Mouse (Mus musculus) induced T-regulatory cell, adult 2 months (primary cell): ENCODE data around the gene Rap2c.

ENCODE experiments used
- DNase-seq: peaks from one replicate; pipeline ENCODE4 v3.0.0-alpha.2; 2012; ENCODE audit warnings: low read depth

Rap2c gene

DNA sequence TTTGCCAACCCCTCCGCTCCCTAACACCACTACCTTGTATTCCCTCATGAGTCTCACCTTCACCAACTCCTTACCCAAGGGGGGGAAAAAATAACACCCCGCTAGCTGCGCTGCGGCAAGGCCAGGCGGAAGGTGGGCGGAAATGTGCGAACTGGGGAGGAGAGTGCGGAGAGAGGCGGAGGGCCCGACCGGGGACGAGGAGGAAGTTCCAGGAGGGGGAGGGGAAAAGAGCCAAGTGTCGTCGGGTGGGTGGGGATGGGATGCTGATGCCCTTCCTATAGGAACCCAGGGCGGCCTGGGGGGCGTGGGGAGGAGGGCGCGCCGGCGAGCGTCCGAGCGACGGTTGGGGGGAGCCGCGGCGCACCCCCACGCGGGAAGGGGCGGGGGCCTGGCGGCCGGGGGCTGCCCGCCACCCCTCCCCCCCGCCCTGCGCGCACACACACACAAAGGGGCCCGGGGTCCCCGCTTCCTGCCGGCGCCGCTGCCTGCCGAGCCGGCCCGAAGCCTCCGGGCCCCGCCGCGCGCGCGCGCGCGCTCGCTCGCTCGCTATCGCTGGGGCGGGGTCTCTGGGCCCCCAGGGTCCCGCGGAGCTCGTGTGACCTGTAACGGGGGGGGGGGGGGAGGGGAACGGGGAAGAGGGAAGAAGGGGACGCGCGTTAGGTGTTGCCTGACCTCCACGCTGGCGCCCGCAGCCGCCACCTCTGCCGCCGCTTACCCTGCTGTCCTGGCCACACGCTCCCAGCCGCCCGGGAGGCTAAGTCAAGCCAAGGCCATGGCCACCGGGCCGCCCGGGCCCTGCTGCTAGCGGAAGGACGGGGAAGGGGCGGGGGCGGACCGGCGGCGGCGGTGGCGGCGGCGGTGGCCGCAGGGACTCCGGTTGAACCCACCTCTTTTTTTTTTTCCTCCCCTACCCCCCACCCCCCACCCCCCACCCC, at the start of gene Rap2c:
Gene Rap2c (minus strand): TSS at position 168 of the 935 bp plus-strand sequence.
- DNase-seq = peak; percentile 89

DNA sequence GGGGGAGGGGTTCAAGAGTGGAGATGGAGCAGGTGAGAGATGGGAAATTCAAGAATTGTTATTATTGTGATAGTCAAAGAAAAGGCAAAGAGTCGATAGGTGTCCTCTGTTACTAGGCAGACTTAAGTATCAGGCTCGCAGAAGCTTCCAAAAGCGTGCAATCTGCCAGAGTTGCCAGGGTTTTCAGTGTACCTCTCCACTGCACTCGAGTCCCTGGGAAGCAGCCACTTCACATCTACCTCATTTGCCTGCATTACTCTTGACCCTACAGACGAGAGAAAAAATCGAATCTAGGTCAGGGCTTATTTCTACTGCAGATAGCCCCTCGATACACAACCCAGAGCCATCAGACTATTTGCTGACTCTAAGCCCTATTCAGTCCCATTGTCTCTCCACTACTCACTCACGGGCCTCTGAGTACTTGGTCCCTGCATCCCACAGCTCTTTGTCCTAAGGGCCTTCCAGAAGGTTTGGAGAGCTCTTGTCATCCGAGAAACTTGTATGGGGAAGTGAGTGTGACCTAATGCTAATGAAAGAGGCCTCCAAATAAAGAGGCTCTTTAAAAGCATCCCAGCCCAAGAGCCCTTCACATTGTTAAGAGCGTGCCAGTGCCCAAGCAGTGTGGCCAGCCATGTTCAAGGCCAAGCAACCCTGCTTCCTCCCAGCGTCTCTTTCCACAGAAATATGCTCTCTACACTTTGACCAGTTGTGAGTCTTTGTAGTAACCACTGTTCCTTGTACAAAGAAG, 48.9 kb upstream of the Rap2c start:
- no peak for DNase-seq

DNA sequence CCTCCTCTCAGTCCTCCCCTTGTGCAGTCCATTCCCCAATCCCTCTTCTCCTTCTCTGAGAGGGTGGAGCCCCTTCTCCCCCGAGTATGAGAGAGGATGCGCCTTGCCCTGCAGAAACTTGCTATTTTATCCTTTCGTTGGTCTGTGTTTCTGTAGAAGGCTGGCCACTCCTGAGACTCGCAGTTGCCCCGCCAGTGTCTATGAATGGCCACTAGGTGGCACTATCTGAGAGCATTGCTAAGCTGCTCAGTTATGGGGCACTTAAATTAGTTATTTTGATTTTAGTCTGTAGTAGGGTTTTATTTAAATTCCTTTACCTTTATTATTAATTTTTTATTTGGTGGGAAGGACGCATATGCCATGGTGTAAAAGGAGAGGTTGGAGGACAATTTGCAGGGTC, 48.0 kb upstream of the Rap2c start:
- peak; percentile 67 for DNase-seq

DNA sequence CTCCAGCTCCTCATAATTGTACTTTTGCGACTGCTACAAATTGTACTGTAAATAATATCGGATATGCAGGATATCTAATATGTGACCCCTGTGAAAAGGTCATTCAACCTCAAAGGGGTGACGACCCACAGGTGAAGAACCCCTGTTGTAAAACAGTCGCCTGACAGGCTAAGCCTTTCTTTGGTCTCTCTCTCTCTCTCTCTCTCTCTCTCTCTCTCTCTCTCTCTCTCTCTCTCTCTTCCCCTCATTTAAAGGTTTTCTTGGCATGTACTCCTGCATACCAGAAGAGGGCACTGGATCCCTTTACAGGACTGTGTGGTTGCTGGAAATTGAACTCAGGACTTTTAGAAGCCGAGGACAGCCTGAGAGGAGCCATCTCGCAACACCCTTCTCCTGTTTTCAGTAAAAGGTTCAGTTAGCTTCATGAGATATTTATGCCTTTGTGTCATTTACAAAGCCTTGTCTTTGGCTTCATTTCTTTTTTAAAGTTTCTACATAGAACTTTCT, 47.4 kb upstream of the Rap2c start:
- peak; percentile 39 for DNase-seq

DNA sequence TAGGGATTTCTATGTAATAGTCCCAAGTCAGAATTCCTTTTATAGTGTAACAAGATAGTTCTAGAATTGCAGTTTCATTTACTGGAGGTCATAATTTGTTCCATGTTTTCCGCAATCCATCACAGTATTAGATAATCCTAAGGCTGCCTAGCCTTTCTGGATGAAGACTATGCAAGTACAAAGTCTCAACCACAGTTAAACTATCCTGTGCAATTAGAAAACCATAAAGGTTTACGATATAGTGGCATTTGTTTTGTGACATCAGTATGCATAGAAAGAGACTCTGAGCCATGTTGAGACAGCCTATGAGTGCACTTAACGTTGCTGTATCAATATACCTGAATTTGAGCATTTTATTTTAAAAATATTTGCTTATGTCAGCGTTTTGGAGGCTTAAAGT, 42.4 kb upstream of the Rap2c start:
- DNase-seq = no peak

DNA sequence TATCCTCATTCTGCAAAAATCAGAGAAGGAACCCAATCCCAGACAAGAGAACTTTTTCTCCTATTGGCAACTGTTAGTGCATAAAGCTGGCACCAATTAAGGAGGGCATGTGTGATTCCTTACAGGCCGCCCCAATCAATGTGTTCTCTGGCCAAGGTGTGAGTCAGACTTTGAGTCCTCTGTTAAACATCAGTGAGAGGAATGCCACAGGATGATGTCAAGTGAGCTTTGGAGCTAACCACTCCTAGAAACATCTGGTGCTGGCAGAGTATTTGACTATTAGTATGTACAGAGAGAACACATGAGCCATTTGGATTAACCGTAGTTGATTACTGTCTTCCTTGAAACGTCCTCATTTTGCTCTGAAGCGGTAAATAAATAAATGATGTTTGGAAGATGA, 40.9 kb upstream of the Rap2c start:
- no peak for DNase-seq

DNA sequence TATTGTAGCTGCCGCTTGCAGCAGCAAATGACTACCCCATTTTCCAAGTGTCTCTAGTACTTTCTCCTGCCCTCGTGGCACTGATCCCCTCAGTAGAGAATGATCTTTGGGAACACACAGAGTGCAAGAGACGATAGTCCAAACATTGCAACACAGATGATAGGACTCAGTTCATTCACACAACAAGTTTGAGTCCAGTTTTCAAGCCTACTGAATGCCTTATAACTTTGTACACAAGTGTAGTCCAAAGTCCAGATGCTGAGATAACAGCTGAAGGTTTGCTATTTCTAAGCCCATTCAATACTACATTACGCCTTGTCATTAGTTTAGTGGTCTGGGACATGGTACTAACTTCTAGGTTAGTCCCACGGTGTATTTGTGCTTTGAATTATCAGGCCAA, 40.5 kb upstream of the Rap2c start:
- DNase-seq = no peak

DNA sequence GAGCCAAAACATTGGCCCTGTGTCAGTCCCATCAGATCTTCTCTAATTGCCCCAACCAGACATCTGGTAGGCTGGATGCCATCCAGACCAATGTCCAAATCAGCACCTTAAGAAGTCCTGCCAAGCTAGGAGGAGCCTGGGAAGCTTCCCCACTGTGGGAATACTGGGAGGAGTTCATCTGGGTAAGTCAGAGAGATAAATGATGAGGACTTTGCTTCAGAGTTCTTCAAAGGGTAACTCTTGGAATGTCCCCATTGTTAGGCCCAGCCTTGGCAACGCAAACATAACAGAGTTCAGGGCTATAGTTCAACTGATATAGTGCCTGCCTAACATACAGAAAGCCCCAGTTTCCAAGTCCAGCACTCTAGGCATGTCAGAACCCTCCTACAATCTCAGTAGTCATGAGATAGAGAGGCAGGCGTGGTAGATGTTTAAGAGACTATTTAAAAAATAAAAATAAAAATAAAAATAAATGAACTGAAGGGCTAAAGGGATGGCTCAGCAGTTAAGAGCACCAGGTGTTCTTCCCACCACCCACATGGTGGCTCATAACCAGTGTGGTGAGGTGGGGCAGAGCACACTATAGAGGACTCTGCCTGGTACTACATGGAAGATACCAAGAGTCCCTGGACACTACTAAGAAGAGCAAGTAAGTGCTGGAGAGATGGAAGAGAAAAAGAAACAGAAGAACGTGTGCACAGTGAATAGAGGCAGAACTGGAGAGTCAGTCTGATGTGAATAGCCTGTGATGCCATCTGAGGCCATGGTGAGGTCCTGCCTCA, 34.1 kb upstream of the Rap2c start:
- no peak for DNase-seq

DNA sequence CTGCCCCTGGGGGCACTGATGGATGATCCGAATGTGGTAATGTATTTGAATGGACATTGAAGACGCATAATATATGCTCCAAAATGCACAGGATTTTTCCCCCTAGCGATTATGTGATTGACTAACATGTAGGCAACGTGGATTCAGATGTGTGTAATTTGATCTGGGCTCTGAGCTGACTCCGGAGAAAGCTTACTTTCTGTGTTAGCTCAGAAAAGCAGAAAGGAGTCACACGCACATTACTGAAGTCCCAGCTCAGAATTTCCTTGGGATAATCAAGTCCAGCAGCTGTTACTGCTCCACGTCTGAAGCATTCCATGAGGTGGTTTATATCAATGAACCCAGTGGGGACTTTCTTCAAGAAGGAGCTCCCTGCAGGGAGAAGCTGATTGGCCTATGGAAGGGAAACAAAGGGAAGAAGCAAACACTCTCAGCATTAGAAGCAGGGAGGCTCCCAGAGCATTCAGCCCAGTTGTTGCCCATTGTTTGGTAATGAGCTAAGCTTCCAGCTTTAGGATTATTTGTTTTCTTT, 17.9 kb upstream of the Rap2c start:
- no peak for DNase-seq

DNA sequence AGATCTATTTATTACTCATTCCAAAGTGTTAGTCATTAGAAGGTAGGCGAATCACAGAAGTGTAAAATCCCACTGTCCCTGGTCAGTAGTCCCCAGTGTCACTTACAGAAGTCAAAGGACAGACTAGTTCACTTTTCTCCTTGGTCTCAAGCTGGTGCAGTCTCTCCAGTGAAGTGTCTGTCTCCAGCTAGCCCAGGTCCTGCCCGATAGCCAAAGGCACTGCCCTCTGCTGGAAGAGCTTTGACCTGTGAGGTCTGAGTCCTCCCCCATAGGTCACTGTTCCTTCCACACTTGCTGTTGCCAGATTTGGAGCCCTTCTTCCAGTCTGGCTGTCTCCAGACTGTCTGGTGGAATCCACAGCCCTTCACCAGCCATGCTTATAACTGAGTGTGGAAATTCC, 2.1 kb upstream of the Rap2c start:
- DNase-seq = peak; percentile 41

DNA sequence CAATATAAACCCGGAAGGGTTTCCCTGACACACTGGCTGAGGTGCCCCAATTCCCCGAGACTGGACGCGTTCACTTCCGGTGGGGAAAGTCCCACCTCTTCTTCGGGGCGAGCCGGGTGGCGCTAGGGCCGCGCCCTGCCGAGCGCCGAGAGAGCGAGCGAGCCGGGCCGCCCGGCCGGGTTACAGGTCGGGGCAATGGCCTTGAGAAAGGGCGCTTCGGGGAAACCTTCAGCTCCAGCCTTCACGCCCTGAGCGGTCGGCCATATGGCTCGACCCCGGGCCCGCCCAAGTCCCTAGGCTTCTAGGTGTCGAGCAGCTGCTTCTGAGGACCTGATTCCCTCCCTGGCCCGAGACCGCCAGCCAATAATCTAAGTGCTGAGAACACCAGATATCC, 965 bp upstream of the Rap2c start:
- DNase-seq = peak; percentile 87

DNA sequence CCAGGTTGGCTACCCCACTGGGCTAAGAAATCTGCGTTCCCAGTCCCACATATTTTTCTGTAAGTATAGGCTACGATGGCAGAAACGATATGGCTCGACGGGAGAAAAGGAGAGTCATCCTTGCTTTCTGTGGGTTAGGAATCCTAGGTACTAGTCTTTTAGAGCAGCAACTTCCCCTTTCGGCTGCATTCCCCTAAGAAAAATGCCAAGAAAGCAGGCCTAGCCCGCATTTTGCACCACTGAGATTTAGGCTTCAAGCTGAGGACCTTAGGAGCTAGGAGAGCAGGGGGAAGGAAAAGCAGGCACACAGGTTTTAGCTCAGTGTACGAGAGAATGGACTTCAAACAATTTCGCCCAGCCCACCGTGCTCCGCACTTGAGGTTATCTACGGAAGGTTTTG, 892 bp downstream of the Rap2c start:
- peak; percentile 37 for DNase-seq

DNA sequence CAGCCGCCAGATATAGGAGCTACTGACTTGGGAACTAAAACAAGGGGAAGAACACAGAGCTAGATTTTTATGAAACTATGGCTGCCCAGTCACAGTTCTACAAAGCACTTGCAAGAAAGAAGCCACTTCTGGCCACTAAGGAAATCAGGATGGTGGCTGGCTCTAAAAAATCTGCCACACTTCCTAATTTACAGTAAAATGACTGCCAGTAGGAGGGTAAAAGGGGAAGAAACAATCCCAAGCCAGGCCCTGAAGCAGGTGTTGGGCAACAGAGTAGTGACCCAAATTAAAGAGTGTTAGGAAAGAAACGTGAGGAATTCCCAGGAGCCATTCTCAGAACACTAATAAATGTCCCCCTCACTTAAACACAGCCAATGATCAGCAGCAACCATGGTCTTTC, 5.5 kb downstream of the Rap2c start:
- DNase-seq = no peak

DNA sequence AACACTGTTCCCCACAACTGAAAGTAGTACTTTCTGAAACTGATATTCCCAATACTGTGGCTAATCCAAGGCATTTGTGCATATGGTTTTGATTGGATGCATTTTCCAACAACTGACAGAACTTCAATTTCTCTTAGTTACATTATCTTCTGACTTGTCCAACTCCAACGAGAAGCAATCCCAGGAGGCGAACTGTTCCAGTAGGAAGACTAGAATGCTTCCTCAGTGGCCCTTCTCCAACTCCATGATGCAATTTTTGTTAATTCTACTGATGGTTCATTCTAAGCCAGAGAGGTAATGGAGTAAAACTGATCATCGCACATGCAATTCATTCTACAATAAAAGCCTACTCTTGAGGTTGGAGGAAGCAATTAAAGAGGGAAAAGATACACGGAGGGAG, 7.5 kb downstream of the Rap2c start:
- DNase-seq = no peak

DNA sequence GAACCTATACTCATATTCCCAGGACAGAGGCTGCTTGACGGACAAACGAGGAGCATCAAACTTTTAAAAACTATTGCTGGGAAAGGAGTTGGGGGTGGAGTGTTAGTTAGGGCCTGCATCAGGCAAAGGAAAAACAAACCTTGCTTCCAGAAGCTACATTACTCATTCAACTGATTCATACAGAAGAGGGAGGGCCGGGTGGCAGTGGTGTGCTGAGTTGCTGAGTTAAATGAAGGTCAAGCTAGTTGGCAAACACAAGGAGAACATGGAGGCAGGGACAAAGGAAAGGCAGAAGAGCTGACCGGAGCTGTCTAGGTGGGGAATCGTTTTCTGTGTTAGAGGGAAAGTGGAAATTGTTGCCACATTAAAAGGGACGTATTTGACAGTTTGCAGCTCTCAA, 17.0 kb downstream of the Rap2c start:
- DNase-seq = no peak

DNA sequence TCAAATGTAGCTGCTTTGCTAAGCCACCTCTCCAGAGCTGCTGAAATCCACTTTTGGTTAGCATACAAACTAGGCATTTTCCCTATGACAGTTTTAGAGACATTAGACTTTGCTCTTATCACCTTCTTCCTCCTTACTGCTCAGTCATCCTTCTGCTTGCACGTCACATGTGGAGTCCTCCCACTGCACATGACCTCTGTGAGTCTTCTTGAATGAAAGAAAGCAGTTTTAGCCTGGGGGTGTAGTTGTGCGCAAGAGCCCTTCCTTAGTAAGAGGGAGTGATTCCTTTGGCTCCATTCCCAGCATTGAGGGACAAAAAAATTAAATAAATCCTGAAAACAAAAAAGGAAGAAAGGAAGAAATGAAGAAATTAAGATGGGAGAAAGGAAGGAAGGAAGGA, 22.5 kb downstream of the Rap2c start:
- DNase-seq = no peak

DNA sequence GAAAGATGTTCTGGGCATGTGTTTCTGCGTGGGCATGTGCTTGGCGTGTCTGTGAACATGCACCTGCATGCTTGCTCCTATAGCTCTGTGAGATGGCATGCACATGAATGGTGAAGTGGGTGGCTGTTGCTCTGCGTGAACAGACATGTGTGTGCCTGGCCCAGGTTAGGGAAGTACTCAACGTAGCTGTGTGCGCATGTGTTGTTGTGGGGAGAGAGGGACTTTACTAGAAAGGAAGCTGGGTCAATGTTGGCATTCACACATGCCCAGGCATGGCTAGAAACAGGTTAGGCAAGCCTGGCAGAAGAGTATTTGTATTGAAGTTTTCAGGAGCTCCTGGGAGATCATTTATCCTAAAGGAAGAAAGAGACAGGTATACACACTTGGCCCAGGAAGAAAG, 26.5 kb downstream of the Rap2c start:
- no peak for DNase-seq

DNA sequence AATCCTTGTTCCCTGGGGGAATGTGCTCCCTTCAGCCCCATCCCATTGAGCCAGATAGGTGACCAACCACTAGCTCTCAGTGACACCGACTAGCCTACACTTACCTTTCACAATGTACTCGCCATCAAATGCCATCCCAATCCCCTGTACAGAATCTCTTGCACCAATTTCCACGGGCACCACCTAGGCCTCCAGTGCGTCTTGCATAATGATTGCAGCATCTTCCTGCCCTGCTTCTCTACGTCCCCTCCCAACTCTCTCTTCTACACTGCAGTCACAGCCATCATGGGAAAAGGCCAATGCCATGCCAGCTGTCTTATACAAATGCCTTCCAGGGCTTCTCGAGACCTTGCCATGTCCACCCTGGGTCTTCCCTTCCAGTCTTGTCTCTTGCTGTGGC, 27.9 kb downstream of the Rap2c start:
- no peak for DNase-seq

DNA sequence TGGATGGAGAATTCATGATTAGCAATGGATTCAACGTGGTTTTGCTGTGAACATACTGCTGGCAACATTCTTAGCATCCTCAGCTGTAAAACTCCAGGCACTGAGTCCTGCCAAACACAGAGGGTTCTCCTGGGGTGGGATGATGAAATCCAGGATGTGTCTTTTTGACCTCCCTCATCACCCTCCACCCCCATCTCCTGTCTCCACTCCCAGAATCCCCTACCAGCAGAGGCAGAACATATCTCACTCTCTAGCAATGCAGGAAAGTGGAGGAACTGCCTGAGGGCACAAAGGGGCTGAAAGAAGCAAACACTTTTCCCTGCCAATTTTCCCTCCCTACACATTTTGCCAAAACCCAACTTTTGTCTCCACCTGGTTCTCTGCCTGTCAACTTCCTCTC, 29.2 kb downstream of the Rap2c start:
- no peak for DNase-seq

DNA sequence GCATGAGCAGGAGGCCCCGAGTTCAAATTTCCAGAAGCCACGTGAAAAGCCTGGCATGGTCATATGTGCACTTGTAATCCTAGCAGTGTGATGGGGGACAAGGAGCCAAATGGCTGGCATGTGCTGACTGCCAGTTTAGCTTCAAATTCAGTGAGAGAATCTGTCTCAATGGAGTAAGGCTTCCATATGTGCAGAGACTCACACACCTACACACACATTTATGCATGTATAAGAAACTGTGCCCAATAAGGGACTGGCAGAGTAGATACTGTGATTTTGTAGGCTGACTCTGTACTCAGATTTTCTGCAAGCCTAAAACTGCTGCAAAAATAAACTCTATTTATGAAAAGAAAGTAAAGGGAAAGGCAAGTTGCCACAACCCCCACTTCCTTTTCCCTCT, 39.4 kb downstream of the Rap2c start:
- DNase-seq = no peak

DNA sequence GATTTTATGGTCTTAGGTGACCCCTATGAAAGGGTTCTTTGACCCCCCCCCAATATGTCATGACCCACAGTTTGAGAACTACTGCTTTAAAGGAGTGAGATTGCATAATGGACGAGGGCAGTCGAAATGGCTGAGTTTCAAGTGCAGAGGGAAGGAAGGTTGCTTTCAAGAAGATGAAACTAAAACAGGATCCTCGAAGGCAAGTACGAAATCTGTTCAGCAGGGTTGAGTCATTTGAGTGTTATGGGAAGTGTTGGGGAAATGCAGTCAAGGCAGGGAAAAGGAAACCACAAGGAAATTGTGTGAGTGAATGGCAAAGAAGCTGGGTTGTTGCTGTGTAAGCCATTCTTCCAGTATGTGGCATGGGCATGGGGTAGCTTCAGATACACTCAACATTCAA, 45.7 kb downstream of the Rap2c start:
- DNase-seq = no peak

DNA sequence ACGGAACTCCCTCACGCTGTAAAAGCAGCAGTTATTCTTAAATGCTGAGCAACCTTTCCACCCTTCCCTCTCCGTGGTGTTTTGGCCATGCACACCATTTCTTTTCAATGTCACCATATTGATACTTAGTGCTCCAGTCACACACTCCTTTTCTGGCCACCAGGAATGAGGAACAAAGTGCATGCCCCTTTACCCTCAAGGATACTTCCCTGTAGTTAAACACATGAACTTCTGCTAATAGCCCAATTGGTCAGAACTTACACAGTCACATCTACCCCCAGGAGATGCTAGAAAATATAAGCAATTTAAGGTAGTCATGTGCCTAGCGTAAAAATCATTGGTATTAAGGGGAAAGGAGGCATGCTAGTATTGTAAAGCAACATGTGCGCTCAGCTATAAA, 47.9 kb downstream of the Rap2c start:
- no peak for DNase-seq
